Mouse (Mus musculus): ENCODE results near the gene Rb1. TPM values are rescaled to one million over a fixed set of nuclear protein-coding genes. Genes with fewer than 3 reads are reported as not detected.

Rb1 gene
- 81.4 TPM for polyA plus RNA-seq (2015; fragmentation: Illumina TruSeq; extraction: RNeasy Lipid Tissue Mini Kit (QIAGEN cat#74804); ENCODE audit: insufficient read depth, low replicate concordance)

DNA sequence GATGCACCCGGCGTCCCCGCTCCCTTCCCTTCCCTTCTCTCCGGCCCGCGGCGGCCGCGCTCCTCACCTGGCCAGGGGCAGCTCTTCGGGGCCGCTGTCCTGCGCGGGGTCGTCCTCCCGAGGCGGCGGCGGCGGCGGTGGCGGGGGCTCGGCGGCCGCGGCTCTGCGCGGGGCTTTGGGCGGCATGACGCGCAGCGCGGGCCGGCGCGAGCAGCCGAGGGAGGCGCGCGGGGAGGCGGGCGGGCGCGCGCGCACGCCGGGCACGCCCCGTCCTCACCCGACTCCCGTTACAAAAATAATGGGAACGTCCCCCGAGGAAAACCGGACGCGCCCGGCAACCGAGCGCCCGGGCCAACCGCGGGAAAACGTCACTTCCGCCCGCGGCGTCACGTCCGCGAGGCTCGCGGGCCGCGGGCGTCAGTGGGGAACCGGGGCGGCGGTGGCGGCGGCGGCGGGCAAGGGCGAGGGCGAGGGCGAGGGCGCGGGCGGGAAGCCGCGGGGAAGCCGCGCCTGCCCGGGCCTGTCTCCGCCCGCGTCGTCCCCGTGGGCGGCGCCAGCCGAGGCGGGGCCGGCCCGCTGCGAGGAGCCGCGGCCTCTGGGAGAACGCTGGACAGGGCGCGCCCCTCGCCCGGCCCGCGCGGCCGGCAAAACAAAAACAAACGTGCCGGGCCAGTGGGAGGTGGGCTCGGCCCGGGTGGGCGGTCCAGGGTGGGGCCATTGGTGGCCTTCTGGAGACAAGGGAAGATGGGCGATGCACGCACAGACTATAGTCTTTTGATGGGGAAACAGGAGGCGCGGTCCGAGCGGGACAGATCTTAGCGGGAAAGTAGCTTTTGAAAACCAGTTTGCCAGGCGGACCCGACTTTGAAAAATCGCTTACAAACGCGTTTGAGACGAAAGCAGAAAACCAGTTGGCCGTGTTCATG lies at the start of gene Rb1:
Rb1 (minus strand) TSS at position 367 of the 926 bp plus-strand sequence.

DNA sequence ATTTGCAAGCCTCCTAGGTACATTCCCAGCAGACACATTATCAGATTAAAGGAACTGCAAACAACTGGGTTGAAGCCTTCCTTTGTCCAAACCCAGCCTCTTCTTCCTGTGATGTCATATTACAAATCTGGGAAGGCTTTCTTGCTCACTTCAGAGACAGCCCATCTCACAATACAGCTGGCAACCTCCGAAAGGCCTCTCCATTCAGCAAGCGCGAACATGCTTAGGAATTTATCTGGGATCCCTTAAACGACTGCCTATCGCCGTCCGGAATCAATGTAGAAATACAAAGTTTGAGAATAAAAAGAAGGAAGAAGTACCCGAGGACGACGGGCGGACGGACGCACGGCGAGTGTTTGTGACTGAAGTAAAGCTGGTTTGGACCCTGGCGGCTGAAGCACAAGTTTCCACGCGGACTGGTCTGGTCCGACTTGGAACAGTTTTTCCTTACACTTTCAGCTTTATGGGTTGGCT lies 87.7 kb downstream of the Rb1 start, which contains the start of gene Lpar6:
Lpar6 (plus strand) TSS at position 48 of the 474 bp plus-strand sequence.

Other genes starting within 250 kb of the Rb1 start
- 60.7 TPM for gene Rcbtb2, start 202.8 kb downstream of the Rb1 start, polyA plus RNA-seq (2015; fragmentation: Illumina TruSeq; extraction: RNeasy Lipid Tissue Mini Kit (QIAGEN cat#74804); ENCODE audit: insufficient read depth, low replicate concordance)
- gene Lpar6, start 87.9 kb downstream of the Rb1 start, polyA plus RNA-seq (2015; fragmentation: Illumina TruSeq; extraction: RNeasy Lipid Tissue Mini Kit (QIAGEN cat#74804); ENCODE audit: insufficient read depth, low replicate concordance): 20.0 TPM
- 1,128 TPM for gene Itm2b, start 59.5 kb upstream of the Rb1 start, polyA plus RNA-seq (2015; fragmentation: Illumina TruSeq; extraction: RNeasy Lipid Tissue Mini Kit (QIAGEN cat#74804); ENCODE audit: insufficient read depth, low replicate concordance)
- gene Med4, start 184.2 kb upstream of the Rb1 start, polyA plus RNA-seq (2015; fragmentation: Illumina TruSeq; extraction: RNeasy Lipid Tissue Mini Kit (QIAGEN cat#74804); ENCODE audit: insufficient read depth, low replicate concordance): 58.6 TPM
- gene Sucla2, start 199.5 kb upstream of the Rb1 start, polyA plus RNA-seq (2015; fragmentation: Illumina TruSeq; extraction: RNeasy Lipid Tissue Mini Kit (QIAGEN cat#74804); ENCODE audit: insufficient read depth, low replicate concordance): 73.1 TPM
- 11.0 TPM for gene Nudt15, start 222.4 kb upstream of the Rb1 start, polyA plus RNA-seq (2015; fragmentation: Illumina TruSeq; extraction: RNeasy Lipid Tissue Mini Kit (QIAGEN cat#74804); ENCODE audit: insufficient read depth, low replicate concordance)